Mouse (Mus musculus) myocyte (in vitro differentiated cells): ENCODE data around the gene Trpm3. TPM values are rescaled to one million over a fixed set of nuclear protein-coding genes. Genes with fewer than 3 reads are reported as not detected.

Source experiments
- H3K27me3 ChIP-seq: one replicate; pipeline ENCODE4 v1.6.1; 2011; ENCODE audit not compliant: control insufficient read depth, insufficient read depth, insufficient read length
- H3K36me3 ChIP-seq: one replicate; pipeline ENCODE4 v1.6.1; 2011; ENCODE audit not compliant: control insufficient read depth, insufficient read depth
- H3K4me2 ChIP-seq: one replicate; pipeline ENCODE4 v1.6.1; 2011; ENCODE audit warnings: low read depth, control low read depth
- H3K4me3 ChIP-seq: one replicate; pipeline ENCODE4 v1.5.1; 2011; ENCODE audit warnings: mild to moderate bottlenecking, control low read depth, moderate library complexity
- H3K79me2 ChIP-seq: one replicate; pipeline ENCODE4 v1.6.1; 2011; ENCODE audit not compliant: control insufficient read depth, insufficient read depth
- H3ac ChIP-seq: one replicate; pipeline ENCODE4 v1.6.1; 2011; ENCODE audit not compliant: control insufficient read depth, insufficient read length
- CEBPB ChIP-seq: IDR thresholded peaks from 2 replicates; pipeline ENCODE4 v1.6.1; 2011; ENCODE audit warnings: mild to moderate bottlenecking, moderate library complexity; ENCODE audit not compliant: poor library complexity, insufficient read depth, severe bottlenecking
- E2F4 ChIP-seq: IDR thresholded peaks from one replicate; pipeline ENCODE4 v1.6.1; 2011; ENCODE audit warnings: mild to moderate bottlenecking, control low read depth, moderate library complexity; ENCODE audit not compliant: insufficient read depth
- MAX ChIP-seq: IDR thresholded peaks from one replicate; pipeline ENCODE4 v1.6.1; 2011; ENCODE audit warnings: low read depth, mild to moderate bottlenecking, control low read depth
- MYOD1 ChIP-seq, 3 experiments: IDR thresholded peaks; one replicate each; pipeline ENCODE4 v1.6.1; 2011; ENCODE audit warnings: control low read depth in 2 of 3, low read depth in 2 of 3, mild to moderate bottlenecking in 2 of 3, moderate library complexity in 1 of 3; ENCODE audit not compliant: insufficient read length in 2 of 3, control insufficient read depth in 1 of 3
- MYOG ChIP-seq, 3 experiments: IDR thresholded peaks; one replicate each; pipeline ENCODE4 v1.6.1; 2011; ENCODE audit warnings: control low read depth in 2 of 3, low read depth in 2 of 3, mild to moderate bottlenecking in 2 of 3; ENCODE audit not compliant: insufficient read length in 2 of 3, control insufficient read depth in 1 of 3, insufficient read depth in 1 of 3
- POLR2A ChIP-seq: IDR thresholded peaks from one replicate; pipeline ENCODE4 v1.6.1; 2011; ENCODE audit warnings: low read depth, mild to moderate bottlenecking, control low read depth, moderate library complexity; ENCODE audit not compliant: insufficient read length
- POLR2AphosphoS2 ChIP-seq: IDR thresholded peaks from one replicate; pipeline ENCODE4 v1.6.1; 2011; ENCODE audit warnings: low read depth, control low read depth; ENCODE audit not compliant: insufficient read length
- REST ChIP-seq: IDR thresholded peaks from one replicate; pipeline ENCODE4 v1.6.1; 2011; ENCODE audit warnings: mild to moderate bottlenecking, control low read depth, moderate library complexity; ENCODE audit not compliant: insufficient read depth, insufficient read length
- SRF ChIP-seq: IDR thresholded peaks from one replicate; pipeline ENCODE4 v1.6.1; 2011; ENCODE audit warnings: low read depth; ENCODE audit not compliant: control insufficient read depth, insufficient read length
- TCF12 ChIP-seq: IDR thresholded peaks from one replicate; pipeline ENCODE4 v1.6.1; 2011; ENCODE audit warnings: mild to moderate bottlenecking, control low read depth; ENCODE audit not compliant: poor library complexity, insufficient read depth, severe bottlenecking
- TCF3 ChIP-seq: IDR thresholded peaks from one replicate; pipeline ENCODE4 v1.6.1; 2011; ENCODE audit warnings: low read depth, control low read depth; ENCODE audit not compliant: insufficient read length
- USF1 ChIP-seq: IDR thresholded peaks from one replicate; pipeline ENCODE4 v1.6.1; 2011; ENCODE audit warnings: low read depth, mild to moderate bottlenecking, control low read depth, moderate library complexity
- polyA plus RNA-seq: library from polyadenylated mRNA; unstranded; fragments of >200 nt; fragmentation: generic; extraction: Trizol; gene quantifications from one replicate; pipeline ENCODE4 v1.2.1, GENCODE M21; 2012; ENCODE audit warnings: missing spikeins

The Trpm3 gene
- polyA plus RNA-seq, 1 experiment, result 0.05 TPM

DNA sequence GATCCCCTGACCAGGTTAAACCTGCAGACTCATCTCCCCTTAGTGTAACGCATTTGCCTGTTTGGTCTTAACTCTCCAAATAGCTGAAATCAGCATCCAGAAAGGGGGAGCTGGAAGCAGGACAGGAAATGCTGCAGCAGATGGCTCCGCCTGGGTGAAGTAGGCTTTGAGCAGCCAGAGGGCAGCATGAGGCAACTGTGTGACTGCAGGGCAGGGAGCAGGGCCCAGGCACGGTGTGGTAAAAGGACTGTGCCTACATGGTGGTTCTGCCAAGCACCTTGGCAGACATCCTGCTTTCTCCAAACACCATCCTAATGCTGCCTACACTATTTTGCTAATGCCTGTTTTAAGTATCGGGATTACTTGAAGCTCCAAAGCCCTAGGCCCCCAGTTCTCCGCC lies 801.6 kb downstream of the Trpm3 start:
- Histone ChIP-seq H3K36me3 (no peaks in the 10 kb centered on the region), H3K27me3 (no peaks in the 10 kb centered on the region), H3K4me2 (no peak overlapping the region), H3K79me2 (no peaks in the 10 kb centered on the region), H3K4me3 (no peak overlapping the region), H3ac (no peak overlapping the region)
- TF ChIP-seq POLR2A (no peak), TCF3 (no peak), REST (no peak), E2F4 (no peak), SRF (no peak), MAX (no peak), MYOD1 (IDR thresholded peaks at IDR 0.05; ENCODE audit: control insufficient read depth in 1 of 3, insufficient read length in 2 of 3, low read depth in 2 of 3) (no peak), USF1 (no peak), POLR2AphosphoS2 (no peak), CEBPB (no peak), TCF12 (no peak)

DNA sequence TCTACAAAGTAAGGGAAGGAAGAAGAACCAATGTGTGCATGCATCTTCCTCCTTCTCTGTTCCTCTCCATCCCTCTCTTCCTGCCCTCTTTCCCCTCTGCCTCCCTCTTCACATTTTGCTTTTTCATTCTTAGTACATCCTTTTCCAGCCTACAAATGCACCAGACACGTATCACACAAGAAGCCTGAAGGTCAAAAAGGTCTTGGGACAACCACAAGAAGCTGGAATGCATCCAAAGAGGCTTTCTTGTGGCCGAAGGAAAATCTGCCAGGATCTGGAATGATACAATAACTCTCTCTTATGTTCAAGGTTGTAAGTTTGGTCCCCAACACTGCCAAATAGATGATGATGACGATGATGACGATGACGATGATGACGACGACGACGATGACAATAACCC lies 802.1 kb downstream of the Trpm3 start:
- H3ac ChIP-seq, result no peak overlapping the region
- TF ChIP-seq POLR2AphosphoS2 (no peak), SRF (no peak), TCF12 (no peak), MYOD1 (IDR thresholded peaks at IDR 0.05; ENCODE audit: control insufficient read depth in 1 of 3, insufficient read length in 2 of 3, low read depth in 2 of 3) (no peak), REST (no peak), TCF3 (no peak), E2F4 (no peak), MAX (no peak), CEBPB (no peak), MYOG (IDR thresholded peaks at IDR 0.05; ENCODE audit: control insufficient read depth in 1 of 3, insufficient read depth in 1 of 3, insufficient read length in 2 of 3, low read depth in 2 of 3) (no peak), USF1 (no peak), POLR2A (no peak)
- no peaks in the 10 kb centered on the region for H3K27me3 ChIP-seq
- no peak overlapping the region for H3K4me2 ChIP-seq
- no peaks in the 10 kb centered on the region for H3K36me3 ChIP-seq
- no peak overlapping the region for H3K4me3 ChIP-seq
- no peaks in the 10 kb centered on the region for H3K79me2 ChIP-seq

DNA sequence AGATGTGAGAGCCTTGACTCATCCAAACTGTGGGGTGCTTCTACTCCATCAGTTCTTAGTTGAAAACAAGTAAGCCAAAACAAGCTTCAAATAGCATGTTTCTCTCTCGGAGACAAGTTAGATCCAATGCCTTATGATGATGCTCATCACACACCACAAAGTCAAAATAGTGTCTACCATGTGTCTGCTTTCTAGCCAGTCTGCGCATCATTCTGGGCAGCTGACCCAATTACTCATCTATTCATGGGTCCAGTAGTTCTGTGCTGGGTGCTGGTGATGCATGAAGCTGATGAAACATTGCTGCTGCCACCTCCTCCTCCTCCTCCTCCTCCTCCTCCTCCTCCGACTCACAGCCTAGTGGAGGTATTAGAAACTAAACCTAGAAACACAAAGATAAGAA lies 813.6 kb downstream of the Trpm3 start:
- no peak for TF ChIP-seq POLR2AphosphoS2
- no peak for TF ChIP-seq USF1
- Histone ChIP-seq H3ac (no peak overlapping the region), H3K79me2 (no peaks in the 10 kb centered on the region)

DNA sequence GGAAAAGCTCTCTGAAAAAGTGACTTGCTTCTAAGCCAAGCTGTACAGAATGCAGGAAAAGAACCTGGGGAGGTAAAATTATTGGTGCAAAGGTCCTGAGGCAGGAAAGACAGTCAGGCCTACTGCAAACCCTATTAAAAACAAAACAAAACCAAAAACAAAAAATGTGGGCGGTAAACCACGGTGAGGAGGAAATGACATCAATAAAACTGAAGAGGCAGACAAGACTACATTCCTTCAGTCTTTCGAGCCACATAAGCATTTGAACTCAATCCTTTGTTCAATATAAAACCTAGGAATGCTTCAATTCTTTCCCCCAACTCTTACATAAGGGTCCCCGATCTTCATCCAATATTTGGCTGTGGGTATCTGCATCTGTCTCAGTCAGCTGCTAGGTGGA lies 814.3 kb downstream of the Trpm3 start:
- Histone ChIP-seq H3K4me3 (no peak overlapping the region), H3K27me3 (no peaks in the 10 kb centered on the region), H3K79me2 (no peaks in the 10 kb centered on the region), H3K4me2 (no peak overlapping the region), H3K36me3 (no peaks in the 10 kb centered on the region), H3ac (no peak overlapping the region)
- no peak for TF ChIP-seq POLR2AphosphoS2
- no peak for TF ChIP-seq POLR2A
- no peak for TF ChIP-seq MYOD1 (IDR thresholded peaks at IDR 0.05; ENCODE audit: control insufficient read depth in 1 of 3, insufficient read length in 2 of 3, low read depth in 2 of 3)
- no peak for TF ChIP-seq USF1
- TF ChIP-seq REST, result no peak
- TF ChIP-seq SRF, result no peak
- TF ChIP-seq E2F4, result no peak
- TF ChIP-seq MYOG (IDR thresholded peaks at IDR 0.05; ENCODE audit: control insufficient read depth in 1 of 3, insufficient read depth in 1 of 3, insufficient read length in 2 of 3, low read depth in 2 of 3), result no peak
- no peak for TF ChIP-seq MAX
- TF ChIP-seq CEBPB, result no peak
- TF ChIP-seq TCF3, result no peak
- no peak for TF ChIP-seq TCF12

More for the DNA sequence above, 813.6 kb downstream of the Trpm3 start:
- Histone ChIP-seq H3K4me2 (no peak overlapping the region), H3K27me3 (no peaks in the 10 kb centered on the region), H3K4me3 (no peak overlapping the region), H3K36me3 (no peaks in the 10 kb centered on the region)

DNA sequence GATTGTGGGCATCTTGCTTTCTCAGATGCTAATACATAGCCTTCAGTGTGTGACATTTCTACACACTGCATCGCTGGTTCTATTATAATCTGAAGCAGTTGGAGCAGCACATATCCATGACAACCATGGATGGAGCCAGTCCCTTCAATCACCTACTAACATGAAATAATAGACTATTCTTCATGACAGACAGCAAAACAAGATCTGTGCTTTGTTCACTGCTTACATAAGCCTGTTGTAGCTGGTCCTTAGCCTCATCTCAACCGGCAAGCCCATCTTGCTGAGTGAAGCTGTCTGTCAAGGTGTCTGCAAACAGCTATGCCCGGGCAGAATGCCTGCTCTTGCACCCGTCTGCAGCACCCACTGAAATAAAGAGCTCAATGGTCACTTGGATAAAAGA lies 819.6 kb downstream of the Trpm3 start:
- no peak overlapping the region for H3ac ChIP-seq
- H3K4me3 ChIP-seq, result no peak overlapping the region
- TF ChIP-seq TCF3 (no peak), POLR2A (no peak)
- no peaks in the 10 kb centered on the region for H3K27me3 ChIP-seq
- no peak overlapping the region for H3K4me2 ChIP-seq
- no peaks in the 10 kb centered on the region for H3K36me3 ChIP-seq
- H3K79me2 ChIP-seq, result no peaks in the 10 kb centered on the region
